Mouse (Mus musculus) spleen, postnatal 0 days (tissue): Measurements from ENCODE around the gene Panx2. TPM values are rescaled to one million over a fixed set of nuclear protein-coding genes. Genes with fewer than 3 reads are reported as not detected.

Source experiments
- polyA plus RNA-seq: library from polyadenylated mRNA; unstranded; fragments of >200 nt; fragmentation: Nextera tagmentation; extraction: Ambion mirVana; gene quantifications from 2 replicates; pipeline ENCODE4 v1.2.1, GENCODE M21; 2015

Gene Panx2
- not detected in 2 replicates for polyA plus RNA-seq

DNA sequence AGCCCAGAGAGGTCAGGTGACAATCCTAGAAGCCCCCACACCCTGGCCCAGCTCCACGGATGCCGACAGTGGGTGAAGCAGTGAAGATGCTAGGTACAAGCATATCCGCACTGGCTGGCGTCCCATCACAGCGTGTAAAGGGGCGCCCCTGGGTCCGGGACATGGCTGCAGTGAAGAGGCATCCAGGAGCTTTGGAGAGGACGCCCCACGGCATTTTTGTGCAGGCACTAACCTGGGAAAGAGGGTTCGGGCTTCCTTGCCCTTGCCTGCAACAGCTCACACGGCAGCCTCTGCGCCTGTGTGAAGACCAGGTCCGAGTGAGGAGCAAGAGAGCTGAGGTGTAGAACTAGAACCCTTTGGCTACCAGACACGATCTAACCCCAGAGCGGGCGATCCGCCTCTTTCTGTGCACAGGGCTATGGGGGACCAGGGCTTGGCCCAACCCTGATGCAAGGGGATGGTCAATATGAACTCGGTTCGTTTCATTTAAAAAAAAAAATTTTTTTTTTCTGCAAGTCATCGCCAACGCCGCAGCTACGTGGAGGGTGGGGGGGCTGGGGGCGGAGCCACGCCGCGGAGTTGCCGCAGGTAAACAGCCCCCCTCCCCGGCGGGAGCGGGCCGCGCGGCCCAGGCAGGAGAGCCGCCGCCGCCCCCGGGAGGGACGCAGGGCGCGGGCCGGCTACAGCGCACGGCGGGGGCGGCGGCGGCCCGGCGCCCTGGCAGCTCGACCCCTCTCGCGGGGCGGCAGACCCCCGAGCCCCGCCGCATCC, at the start of gene Panx2:
Gene Panx2 (plus strand): TSS at position 574 of the 771 bp plus-strand sequence.

DNA sequence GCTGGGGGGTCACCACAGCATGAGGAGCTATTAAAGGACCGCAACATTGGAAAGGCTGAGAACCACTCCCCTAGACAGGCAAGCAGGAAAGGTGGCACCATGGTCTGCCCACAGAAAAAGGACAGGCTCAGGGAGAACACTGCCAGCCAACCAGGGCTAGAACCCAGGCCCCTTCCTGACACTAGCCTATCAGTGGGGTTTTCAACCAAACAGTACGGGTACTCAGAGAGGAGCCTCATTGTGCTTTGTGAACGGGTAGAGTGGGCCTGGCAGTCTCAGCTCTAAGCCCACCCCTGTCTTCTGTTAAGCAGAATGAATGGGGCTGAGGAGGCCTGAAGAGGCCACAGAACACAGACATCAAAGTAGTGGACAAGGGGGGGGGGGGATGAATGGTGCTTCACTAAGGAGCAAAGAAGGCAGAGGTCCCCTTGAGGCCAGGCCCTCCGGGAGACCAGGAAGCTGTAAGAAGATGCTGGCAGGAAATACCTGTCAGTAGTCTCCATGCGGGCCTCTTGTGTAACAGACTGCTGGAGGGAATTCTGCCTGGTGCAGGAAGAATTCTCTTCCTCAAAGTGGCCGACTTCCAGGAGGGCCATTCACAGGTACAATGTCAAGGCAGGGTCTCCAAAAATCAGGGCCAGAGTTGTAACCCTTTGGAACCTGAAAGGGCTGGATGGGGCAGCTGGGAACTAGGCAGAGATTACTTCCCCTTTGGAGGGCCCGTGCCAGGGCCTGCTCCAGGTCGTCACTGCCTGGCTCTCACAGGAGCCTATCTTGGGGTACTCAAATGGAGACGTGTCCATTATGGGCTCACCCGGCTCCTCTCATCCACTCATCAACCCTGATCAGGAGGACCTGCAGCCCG, 15.3 kb downstream of the Panx2 start, which contains the start of gene Trabd:
Gene Trabd (plus strand): TSS at position 512 of the 865 bp plus-strand sequence.

DNA sequence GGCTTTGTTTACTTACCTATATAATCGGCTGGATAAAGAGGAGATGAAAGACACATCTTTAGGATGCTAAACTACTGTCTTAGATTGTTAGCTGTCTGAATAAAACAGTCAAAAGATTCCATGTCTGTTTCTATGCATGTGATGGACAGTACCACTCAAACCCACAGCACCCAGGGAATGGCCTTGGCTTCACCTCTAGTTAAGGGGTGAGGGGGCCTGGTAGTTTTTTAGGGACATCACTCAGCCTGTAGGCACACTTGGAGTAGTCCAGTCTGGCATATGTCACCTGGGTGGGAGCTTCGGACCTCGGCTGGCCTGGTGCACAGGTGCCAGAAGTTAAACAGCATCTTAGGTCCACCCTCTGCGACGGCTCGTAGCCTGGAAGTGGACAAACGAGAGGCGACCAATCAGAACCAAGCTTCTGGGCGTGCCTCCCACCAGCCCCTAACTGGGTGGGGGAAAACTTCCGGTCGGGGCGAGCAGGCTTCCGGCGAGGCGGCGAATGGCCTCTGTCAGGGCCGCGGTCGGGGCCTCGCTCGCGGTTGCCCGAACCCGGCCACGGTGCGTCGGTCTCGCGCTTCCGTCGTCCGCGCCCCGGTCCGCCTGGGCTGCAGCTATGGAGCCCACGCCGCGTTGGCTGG, 29.2 kb downstream of the Panx2 start, which contains the start of gene Selenoo:
Gene Selenoo (plus strand): TSS at position 478 of the 641 bp plus-strand sequence.

DNA sequence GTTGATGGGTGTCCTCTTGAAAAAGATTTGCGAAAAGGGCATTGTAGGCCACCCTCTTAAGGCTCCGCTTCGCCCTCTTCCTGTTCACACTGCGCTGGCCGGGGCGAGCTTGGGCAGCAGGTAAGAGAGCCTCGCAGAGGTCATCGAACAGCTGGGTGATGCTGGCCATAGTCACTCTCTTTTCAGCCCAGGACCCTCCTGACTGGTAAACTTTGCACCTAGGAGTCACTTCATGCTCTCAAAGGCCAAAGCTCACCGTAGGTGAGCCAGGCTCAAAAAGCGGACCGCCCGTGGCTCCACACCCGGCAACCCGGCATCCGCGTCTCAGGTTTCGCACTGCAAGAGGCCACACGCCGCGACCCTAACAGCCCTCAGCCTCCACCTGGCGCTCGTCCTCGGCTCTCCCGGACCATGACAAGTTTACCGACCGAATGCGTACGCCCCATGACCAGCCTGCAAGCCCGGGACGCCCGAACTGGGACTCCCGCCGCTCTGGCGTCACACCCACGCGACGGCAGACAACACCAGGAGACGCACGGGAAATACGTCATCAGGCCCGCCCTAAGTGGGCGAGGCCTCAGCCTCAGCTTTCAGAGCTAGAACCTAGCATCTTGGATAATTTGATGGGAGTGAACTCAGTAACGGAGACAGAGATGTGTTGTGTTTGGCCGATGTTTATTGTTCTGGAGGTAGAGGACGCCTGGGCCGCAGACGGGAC, 63.3 kb downstream of the Panx2 start, which contains the start of gene Tubgcp6:
Gene Tubgcp6 (minus strand): TSS at position 464 of the 718 bp plus-strand sequence.

Other genes with a start within 250 kb of the Panx2 start
- gene Alg12, start 240.4 kb upstream of the Panx2 start, polyA plus RNA-seq = 3.6 and 4.3 TPM in 2 replicates
- gene Creld2, start 240.1 kb upstream of the Panx2 start, polyA plus RNA-seq = 27.7 and 32.1 TPM in 2 replicates
- gene Pim3, start 197.5 kb upstream of the Panx2 start, polyA plus RNA-seq = 14.3 and 14.4 TPM in 2 replicates
- not detected in 2 replicates for gene Ttll8, start 105.3 kb upstream of the Panx2 start, polyA plus RNA-seq
- gene Mlc1, start 80.7 kb upstream of the Panx2 start, polyA plus RNA-seq = not detected in 2 replicates
- not detected in 2 replicates for gene Mov10l1, start 76.8 kb upstream of the Panx2 start, polyA plus RNA-seq
- 16.9 and 20.7 TPM in 2 replicates for gene Trabd, start 15.4 kb downstream of the Panx2 start, polyA plus RNA-seq
- 8.0 and 9.3 TPM in 2 replicates for gene Selenoo, start 29.4 kb downstream of the Panx2 start, polyA plus RNA-seq
- gene Tubgcp6, start 63.4 kb downstream of the Panx2 start, polyA plus RNA-seq = 7.9 and 8.7 TPM in 2 replicates
- gene Hdac10, start 69.0 kb downstream of the Panx2 start, polyA plus RNA-seq = 11.4 and 11.9 TPM in 2 replicates
- 1.8 and 2.3 TPM in 2 replicates for gene Mapk12, start 81.0 kb downstream of the Panx2 start, polyA plus RNA-seq
- gene Mapk11, start 89.9 kb downstream of the Panx2 start, polyA plus RNA-seq = 0.87 and 1.3 TPM in 2 replicates
- gene Plxnb2, start 121.1 kb downstream of the Panx2 start, polyA plus RNA-seq = 25.8 and 35.7 TPM in 2 replicates
- 3.8 and 4.0 TPM in 2 replicates for gene Dennd6b, start 136.8 kb downstream of the Panx2 start, polyA plus RNA-seq
- 46.2 and 46.5 TPM in 2 replicates for gene Ppp6r2, start 151.8 kb downstream of the Panx2 start, polyA plus RNA-seq